Mouse (Mus musculus): ENCODE results near the gene Dhx30. TPM values are rescaled to one million over a fixed set of nuclear protein-coding genes. Genes with fewer than 3 reads are reported as not detected.
"Not testable (repeated sequence)": the region's sequence is repeated elsewhere in the genome, so short reads cannot be mapped to it uniquely, and the experiment has no call there.

Dhx30 gene
- polyA plus RNA-seq, 1 experiment, result not detected

DNA sequence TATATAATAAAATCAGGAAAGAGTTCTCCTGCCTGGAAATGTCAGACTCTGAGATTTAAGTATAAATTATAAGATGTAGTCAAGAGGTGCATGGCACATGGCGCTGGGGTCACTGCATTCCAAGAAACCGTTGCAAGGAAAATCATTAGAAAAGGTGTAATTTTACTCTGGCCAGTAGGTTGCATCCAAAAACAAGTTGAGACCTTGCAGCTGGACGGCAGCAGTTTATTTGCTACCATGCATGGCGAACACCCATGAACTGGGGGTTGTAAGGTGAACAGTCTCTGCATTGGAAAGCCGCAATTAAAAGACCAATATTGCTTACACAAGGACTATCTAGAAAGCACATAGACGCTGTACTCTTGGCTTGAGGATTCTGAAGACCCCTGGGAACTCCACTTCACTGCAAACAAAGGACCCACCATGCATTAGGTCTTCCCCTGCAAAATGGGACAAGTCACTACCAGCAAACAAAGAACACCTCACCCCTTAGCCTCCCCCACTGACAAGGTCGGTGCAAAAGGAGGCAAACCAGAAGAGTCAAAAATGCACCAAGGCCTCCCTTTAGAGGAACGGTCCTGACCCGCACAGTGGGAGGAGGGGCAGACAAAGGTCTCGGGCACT, 1.2 kb downstream of the Dhx30 start:
- 5% methylated on average over 10 of the region's 10 CpGs for WGBS
- Histone ChIP-seq H3K27ac (ENCODE audit: insufficient read depth, low read depth, low read length) (no peak overlapping the region), H3K4me3 (ENCODE audit: insufficient read depth, low read depth, low read length) (peak overlapping the region; percentile 75), H3K4me1 (ENCODE audit: control insufficient read depth, insufficient read depth, low read length) (no peaks in the 10 kb centered on the region)
- TF ChIP-seq POLR2A (IDR thresholded peaks at IDR 0.05; ENCODE audit: insufficient read depth, low read depth, low read length) (no peak), CTCF (IDR thresholded peaks at IDR 0.05; ENCODE audit: insufficient read depth, low read depth, low read length) (no peak)

DNA sequence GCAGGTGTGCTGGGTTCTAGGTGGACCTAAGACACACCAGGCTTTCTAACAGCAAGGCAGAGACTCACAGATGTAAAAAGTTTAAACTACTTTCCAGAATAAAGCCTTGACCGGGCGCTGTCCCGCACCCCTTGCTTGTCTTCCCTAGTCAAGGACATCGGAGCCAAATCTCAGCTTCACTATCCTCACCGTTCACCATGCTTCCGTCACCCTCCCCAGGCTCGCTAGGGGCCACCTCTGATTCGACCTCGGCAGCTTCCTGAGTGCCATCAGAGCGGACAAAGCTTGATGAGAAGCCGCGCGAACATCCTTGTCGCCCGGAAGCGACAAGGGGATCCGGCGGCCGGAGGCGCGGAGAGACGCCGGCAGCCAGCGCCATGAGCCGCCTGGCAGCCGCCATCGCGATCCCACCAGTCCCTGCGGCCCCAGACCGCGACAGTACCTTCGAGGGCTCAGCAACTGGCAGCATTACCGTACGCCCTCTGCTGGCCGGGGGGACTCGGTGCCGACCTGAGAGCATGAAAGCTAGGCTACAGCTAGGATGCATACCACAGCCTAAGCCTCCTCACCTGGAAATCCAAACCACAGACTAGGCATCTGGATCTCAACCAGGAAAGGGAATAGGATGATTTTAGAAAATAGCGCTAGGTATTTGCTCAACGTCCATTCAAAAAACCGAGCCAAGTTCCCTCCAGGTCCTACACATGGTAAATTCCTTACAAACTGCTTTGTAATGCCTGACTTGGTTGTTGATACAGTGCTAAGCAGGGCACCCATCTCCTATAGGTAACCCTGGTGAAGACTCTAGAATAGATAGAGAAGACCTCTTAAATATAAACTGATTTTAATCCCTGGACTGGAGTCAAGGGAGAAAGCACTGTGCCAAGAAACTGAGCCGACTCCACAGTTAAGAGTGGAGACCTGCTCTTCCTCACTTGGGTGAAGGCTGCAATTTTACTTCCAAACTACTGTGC, 16.7 kb downstream of the Dhx30 start:
- TF ChIP-seq POLR2A (IDR thresholded peaks at IDR 0.05; ENCODE audit: insufficient read depth, low read depth, low read length) (no peak), CTCF (IDR thresholded peaks at IDR 0.05; ENCODE audit: insufficient read depth, low read depth, low read length) (peak; percentile 96)
- WGBS, result under 1% methylated on average over 41 of the region's 41 CpGs
- no peak overlapping the region for H3K27ac ChIP-seq (ENCODE audit: insufficient read depth, low read depth, low read length)

GRCm38 (mm10) chr9:110097791-110098190, 19.8 kb downstream of the Dhx30 start:
- H3K4me3 ChIP-seq (ENCODE audit: insufficient read depth, low read depth, low read length), result no peak overlapping the region
- no peak overlapping the region for H3K27ac ChIP-seq (ENCODE audit: insufficient read depth, low read depth, low read length)
- TF ChIP-seq POLR2A (IDR thresholded peaks at IDR 0.05; ENCODE audit: insufficient read depth, low read depth, low read length) (no peak), CTCF (IDR thresholded peaks at IDR 0.05; ENCODE audit: insufficient read depth, low read depth, low read length) (no peak)
- whole genome bisulfite sequencing, result 84% methylated on average over 3 of the region's 3 CpGs
- H3K4me1 ChIP-seq (ENCODE audit: control insufficient read depth, insufficient read depth, low read length), result no peaks in the 10 kb centered on the region

More for the DNA sequence above, 16.7 kb downstream of the Dhx30 start:
- Histone ChIP-seq H3K4me3 (ENCODE audit: insufficient read depth, low read depth, low read length) (peak overlapping the region; percentile 76), H3K4me1 (ENCODE audit: control insufficient read depth, insufficient read depth, low read length) (no peaks in the 10 kb centered on the region)

GRCm38 (mm10) chr9:110094761-110095160, 22.9 kb downstream of the Dhx30 start:
- no peak for TF ChIP-seq CTCF (IDR thresholded peaks at IDR 0.05; ENCODE audit: insufficient read depth, low read depth, low read length)
- no peak for TF ChIP-seq POLR2A (IDR thresholded peaks at IDR 0.05; ENCODE audit: insufficient read depth, low read depth, low read length)
- no peak overlapping the region for H3K4me3 ChIP-seq (ENCODE audit: insufficient read depth, low read depth, low read length)
- no peaks in the 10 kb centered on the region for H3K4me1 ChIP-seq (ENCODE audit: control insufficient read depth, insufficient read depth, low read length)
- no peak overlapping the region for H3K27ac ChIP-seq (ENCODE audit: insufficient read depth, low read depth, low read length)
- 95% methylated on average over 4 of the region's 4 CpGs for WGBS

DNA sequence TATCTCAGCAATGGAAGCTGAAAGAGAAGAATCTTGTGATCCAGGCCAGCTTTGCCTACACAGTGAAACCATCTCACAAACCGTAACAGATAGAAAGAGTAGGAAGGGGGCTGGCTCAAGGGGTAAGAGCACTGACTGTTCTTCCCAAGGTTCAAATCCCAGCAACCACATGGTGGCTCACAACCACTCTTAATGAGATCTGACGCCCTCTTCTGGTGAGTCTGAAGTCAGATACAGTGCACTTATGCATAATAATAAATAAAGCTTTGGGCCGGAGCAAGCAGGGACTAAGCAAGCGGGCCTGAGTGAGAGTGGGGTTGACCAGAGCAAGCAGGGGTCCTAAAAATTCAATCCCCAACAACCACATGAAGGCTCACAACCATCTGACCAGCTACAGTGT, 24.3 kb downstream of the Dhx30 start:
- Histone ChIP-seq H3K4me3 (ENCODE audit: insufficient read depth, low read depth, low read length) (no peak overlapping the region), H3K4me1 (ENCODE audit: control insufficient read depth, insufficient read depth, low read length) (no peaks in the 10 kb centered on the region), H3K27ac (ENCODE audit: insufficient read depth, low read depth, low read length) (no peak overlapping the region)
- no peak for TF ChIP-seq POLR2A (IDR thresholded peaks at IDR 0.05; ENCODE audit: insufficient read depth, low read depth, low read length)
- no peak for TF ChIP-seq CTCF (IDR thresholded peaks at IDR 0.05; ENCODE audit: insufficient read depth, low read depth, low read length)
- 78% methylated on average over 4 of the region's 4 CpGs for WGBS

GRCm38 (mm10) chr9:110085693-110086092, 31.9 kb downstream of the Dhx30 start:
- WGBS, result 91% methylated on average over 8 of the region's 8 CpGs
- TF ChIP-seq POLR2A (IDR thresholded peaks at IDR 0.05; ENCODE audit: insufficient read depth, low read depth, low read length), result no peak
- TF ChIP-seq CTCF (IDR thresholded peaks at IDR 0.05; ENCODE audit: insufficient read depth, low read depth, low read length), result no peak

GRCm38 (mm10) chr9:110084201-110084964, 33.2 kb downstream of the Dhx30 start:
- Histone ChIP-seq H3K4me1 (ENCODE audit: control insufficient read depth, insufficient read depth, low read length) (peaks cover 20% of the 10 kb centered on the region), H3K4me3 (ENCODE audit: insufficient read depth, low read depth, low read length) (no peak overlapping the region), H3K27ac (ENCODE audit: insufficient read depth, low read depth, low read length) (no peak overlapping the region)
- WGBS, result 80% methylated on average over 25 of the region's 25 CpGs
- TF ChIP-seq CTCF (IDR thresholded peaks at IDR 0.05; ENCODE audit: insufficient read depth, low read depth, low read length) (no peak), POLR2A (IDR thresholded peaks at IDR 0.05; ENCODE audit: insufficient read depth, low read depth, low read length) (no peak)

More at GRCm38 (mm10) chr9:110085693-110086092, 31.9 kb downstream of the Dhx30 start:
- Histone ChIP-seq H3K27ac (ENCODE audit: insufficient read depth, low read depth, low read length) (no peak overlapping the region), H3K4me1 (ENCODE audit: control insufficient read depth, insufficient read depth, low read length) (peaks cover 12% of the 10 kb centered on the region), H3K4me3 (ENCODE audit: insufficient read depth, low read depth, low read length) (no peak overlapping the region)

GRCm38 (mm10) chr9:110081066-110081465, 36.6 kb downstream of the Dhx30 start:
- 50% methylated on average over 3 of the region's 3 CpGs for WGBS
- no peak for TF ChIP-seq CTCF (IDR thresholded peaks at IDR 0.05; ENCODE audit: insufficient read depth, low read depth, low read length)
- TF ChIP-seq POLR2A (IDR thresholded peaks at IDR 0.05; ENCODE audit: insufficient read depth, low read depth, low read length), result no peak
- peak overlapping the region; percentile 42; the same call in 1 of the 2 replicates for H3K27ac ChIP-seq (ENCODE audit: insufficient read depth, low read depth, low read length)

GRCm38 (mm10) chr9:110076468-110076867, 41.2 kb downstream of the Dhx30 start:
- peaks cover 20% of the 10 kb centered on the region for H3K4me1 ChIP-seq (ENCODE audit: control insufficient read depth, insufficient read depth, low read length)
- H3K4me3 ChIP-seq (ENCODE audit: insufficient read depth, low read depth, low read length); H3K27ac ChIP-seq (ENCODE audit: insufficient read depth, low read depth, low read length): not testable (repeated sequence)
- WGBS, result 90% methylated on average over 4 of the region's 7 CpGs

More at GRCm38 (mm10) chr9:110081066-110081465, 36.6 kb downstream of the Dhx30 start:
- H3K4me3 ChIP-seq (ENCODE audit: insufficient read depth, low read depth, low read length), result no peak overlapping the region
- peaks cover 28% of the 10 kb centered on the region for H3K4me1 ChIP-seq (ENCODE audit: control insufficient read depth, insufficient read depth, low read length)

Data from olfactory bulb, adult 2 months (tissue).